ENCODE assay signal across 16 mouse cellular contexts in the genomic region with DNA sequence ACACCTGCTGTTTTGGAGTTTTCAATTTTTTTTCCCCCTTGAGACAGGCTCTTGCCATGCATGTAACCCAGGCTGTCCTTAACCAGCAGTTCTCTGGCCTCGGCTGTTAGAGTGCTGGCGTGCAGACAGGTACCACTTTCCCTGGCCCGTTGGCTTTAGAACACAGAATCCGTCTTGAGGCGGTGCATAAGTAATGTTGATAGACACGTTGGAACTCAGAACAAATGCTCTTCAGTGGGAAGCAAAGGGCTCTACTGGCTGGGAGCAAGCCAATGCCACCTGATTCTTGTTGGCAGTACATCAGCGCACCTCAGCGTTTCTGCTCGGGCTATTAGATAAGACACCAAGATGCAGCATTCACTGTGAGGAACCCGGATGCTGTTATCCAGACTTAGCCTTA. TPM values are rescaled to one million over a fixed set of nuclear protein-coding genes. Genes with fewer than 3 reads are reported as not detected.
DNase-seq lines count a peak whose midpoint lies in the region; ATAC-seq lines count a peak whose summit lies in the region.
"Had no signal": no experiment of that assay in that cellular context is flagged by ENCODE, and none has a peak within 500 bp of the region (broad histone marks: within the 10 kb centered on the region; RNA-seq: fewer than 3 reads in every experiment).

No protein-coding gene starts in this region.

- WGBS in forebrain, embryonic 12.5 days: 88% methylated on average over 10 of the region's 10 CpGs

- H3K4me3 ChIP-seq in forebrain, embryonic 12.5 days (replicated peaks): no peak overlapping the region
- H3K4me3 ChIP-seq: embryonic facial prominence, embryonic 10.5 days; hindbrain, embryonic 12.5 days; limb, embryonic 10.5 days; liver, embryonic 13.5 days; midbrain, embryonic 12.5 days had no signal

- peak; percentile 17 for DNase-seq in gastrocnemius, adult 18-20 months (ENCODE audit: low spot score)
- DNase-seq in gastrocnemius, postnatal 4 days (ENCODE audit: low spot score in 2 of 2): no peak
- peak; percentile 60 to 65 for DNase-seq in cerebellum, adult 18-20 months
- peak; percentile 76 to 78 for DNase-seq in cerebellum, postnatal 10 days
- peak; percentile 50 for DNase-seq in lung, postnatal 14 days
- DNase-seq in frontal cortex, postnatal 36 days (ENCODE audit: low spot score in 2 of 2): no peak
- DNase-seq: liver, embryonic 13.5 days; retina, postnatal 1 day; thymus, adult 18-20 months had no signal

- H3K27me3 ChIP-seq in forebrain, embryonic 12.5 days: no peaks in the 10 kb centered on the region
- H3K27me3 ChIP-seq: hindbrain, embryonic 12.5 days; liver, embryonic 13.5 days; midbrain, embryonic 12.5 days had no signal

- peaks cover 63% of the 10 kb centered on the region for H3K36me3 ChIP-seq in forebrain, embryonic 12.5 days (replicated peaks)

- no peak overlapping the region for H3K27ac ChIP-seq in forebrain, embryonic 12.5 days
- H3K27ac ChIP-seq: embryonic facial prominence, embryonic 10.5 days; hindbrain, embryonic 12.5 days; limb, embryonic 10.5 days; liver, embryonic 13.5 days; macrophage; midbrain, embryonic 12.5 days had no signal

- H3K9ac ChIP-seq in forebrain, embryonic 12.5 days: no peak overlapping the region
- H3K9ac ChIP-seq: hindbrain, embryonic 12.5 days; liver, embryonic 13.5 days; midbrain, embryonic 12.5 days had no signal

- H3K9me3 ChIP-seq in forebrain, embryonic 12.5 days: no peaks in the 10 kb centered on the region
- H3K9me3 ChIP-seq: embryonic facial prominence, embryonic 10.5 days; hindbrain, embryonic 12.5 days; limb, embryonic 10.5 days; liver, embryonic 13.5 days; midbrain, embryonic 12.5 days had no signal

- no peak for ATAC-seq in forebrain, embryonic 12.5 days (ENCODE audit: low FRiP score)
- ATAC-seq: forebrain, embryonic 14.5 days had no signal

- H3K4me1 ChIP-seq in forebrain, embryonic 12.5 days: no peaks in the 10 kb centered on the region
- H3K4me1 ChIP-seq: embryonic facial prominence, embryonic 10.5 days; hindbrain, embryonic 12.5 days; limb, embryonic 10.5 days; liver, embryonic 13.5 days; midbrain, embryonic 12.5 days had no signal

- no peak overlapping the region for H3K4me2 ChIP-seq in forebrain, embryonic 12.5 days
- H3K4me2 ChIP-seq: hindbrain, embryonic 12.5 days; liver, embryonic 13.5 days; midbrain, embryonic 12.5 days had no signal

RNA-seq across cellular contexts. Expression of a gene that starts 20.3 kb away (rescaled TPM):
- total RNA-seq in gastrocnemius, adult 18-20 months (2021): 1 to 10 TPM; 3.3 to 3.7 TPM
- total RNA-seq in gastrocnemius, postnatal 4 days (2021): 1 to 10 TPM; 6.7 to 7.0 TPM
- polyA plus RNA-seq in forebrain, embryonic 12.5 days (2016; fragmentation: Nextera tagmentation; extraction: Ambion mirVana): 10.3 and 13.6 TPM in 2 replicates

RNA-seq across cellular contexts. Expression of a gene that starts 24.8 kb away (rescaled TPM):
- 1 to 10 TPM; 1.3 to 2.0 TPM for total RNA-seq in gastrocnemius, adult 18-20 months (2021)
- total RNA-seq in gastrocnemius, postnatal 4 days (2021): 1 to 10 TPM; 2.5 to 3.1 TPM
- 1.4 and 1.8 TPM in 2 replicates for polyA plus RNA-seq in forebrain, embryonic 12.5 days (2016; fragmentation: Nextera tagmentation; extraction: Ambion mirVana)

RNA-seq across cellular contexts. Expression of a gene that starts 34.6 kb away (rescaled TPM):
- 10 to 100 TPM; 87.4 to 93.7 TPM for total RNA-seq in gastrocnemius, adult 18-20 months (2021)
- total RNA-seq in gastrocnemius, postnatal 4 days (2021): 10 to 100 TPM; 30.4 to 36.2 TPM
- 26.0 and 28.9 TPM in 2 replicates for polyA plus RNA-seq in forebrain, embryonic 12.5 days (2016; fragmentation: Nextera tagmentation; extraction: Ambion mirVana)

RNA-seq across cellular contexts. Expression of a gene that starts 34.7 kb away (rescaled TPM):
- total RNA-seq in gastrocnemius, adult 18-20 months (2021): 10 to 100 TPM; 11.4 to 13.2 TPM
- 1 to 10 TPM; 5.2 to 6.2 TPM for total RNA-seq in gastrocnemius, postnatal 4 days (2021)
- polyA plus RNA-seq in forebrain, embryonic 12.5 days (2016; fragmentation: Nextera tagmentation; extraction: Ambion mirVana): 21.4 and 22.8 TPM in 2 replicates

Comparison
In these comparisons a context has a peak if more than half of its experiments do, and no peak if none do; other contexts are left out.
1. DNase-seq: peak in gastrocnemius, adult 18-20 months (single experiment), cerebellum, adult 18-20 months (2 of 2), cerebellum, postnatal 10 days (2 of 2) and lung, postnatal 14 days (single experiment); none in gastrocnemius, postnatal 4 days (0 of 2) and frontal cortex, postnatal 36 days (0 of 2).